Mouse (Mus musculus) hematopoietic stem cell, adult 5-6 weeks (primary cell): ENCODE results near the gene Greb1. TPM values are rescaled to one million over a fixed set of nuclear protein-coding genes. Genes with fewer than 3 reads are reported as not detected.

Source experiments
- ATAC-seq, 2 experiments: fragments of 125-278 bp in 1 of 2; replicated peaks in 1 of 2; 2 replicates each; pipeline ENCODE4 v1.8.0; 2016 to 2017; ENCODE audit warnings: inconsistent platforms in 2 of 2, mild to moderate bottlenecking in 2 of 2, moderate number of reproducible peaks in 2 of 2, low read depth in 1 of 2, moderate TSS enrichment in 1 of 2; ENCODE audit not compliant: low FRiP score in 2 of 2, poor library complexity in 2 of 2, severe bottlenecking in 2 of 2, insufficient read depth in 1 of 2, low TSS enrichment in 1 of 2
- total RNA-seq: library from RNA; stranded (forward); fragments of 172-1452, 232-1000 nt; gene quantifications from 2 replicates; pipeline ENCODE4 v1.2.3, GENCODE M21; 2017

Gene Greb1
- not detected in 2 replicates for total RNA-seq

DNA sequence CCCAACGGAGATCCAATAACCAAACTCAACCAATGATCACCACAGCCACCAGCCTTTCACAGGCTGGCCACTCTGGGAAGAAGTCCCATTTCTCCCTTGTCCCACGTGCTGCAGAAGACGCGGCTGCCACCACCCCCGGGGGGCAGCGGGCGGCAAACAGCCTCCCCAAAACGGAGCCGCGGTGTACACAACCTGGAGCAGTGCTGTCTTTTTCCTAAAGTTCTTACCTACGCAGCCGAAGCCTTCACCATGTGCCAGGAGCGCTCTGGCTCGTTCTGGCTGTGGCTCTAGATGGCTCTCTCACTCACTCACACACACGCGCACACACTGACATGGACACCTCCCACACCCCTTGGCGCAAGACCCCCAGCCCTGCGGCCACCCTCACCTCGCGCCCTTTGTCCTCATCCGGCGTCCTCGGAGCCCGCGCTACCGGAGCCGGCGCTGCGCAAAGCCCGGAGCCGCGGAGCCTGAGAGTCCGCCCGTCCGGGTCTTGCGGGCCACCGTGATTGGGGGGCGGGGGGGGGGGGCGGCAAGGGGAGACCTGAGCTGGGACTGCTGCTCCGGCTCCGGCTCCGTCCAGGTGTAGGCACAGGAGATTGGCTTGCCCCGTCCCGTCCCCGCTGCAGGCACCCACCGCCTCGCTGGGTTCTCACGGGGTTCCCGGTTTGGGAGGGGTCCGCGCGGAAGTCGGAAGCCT, at the start of gene Greb1:
Gene Greb1 (minus strand): TSS at position 628 of the 700 bp plus-strand sequence.
- peak; percentile 30 to 45; a peak in 1 of 4 replicates for ATAC-seq

DNA sequence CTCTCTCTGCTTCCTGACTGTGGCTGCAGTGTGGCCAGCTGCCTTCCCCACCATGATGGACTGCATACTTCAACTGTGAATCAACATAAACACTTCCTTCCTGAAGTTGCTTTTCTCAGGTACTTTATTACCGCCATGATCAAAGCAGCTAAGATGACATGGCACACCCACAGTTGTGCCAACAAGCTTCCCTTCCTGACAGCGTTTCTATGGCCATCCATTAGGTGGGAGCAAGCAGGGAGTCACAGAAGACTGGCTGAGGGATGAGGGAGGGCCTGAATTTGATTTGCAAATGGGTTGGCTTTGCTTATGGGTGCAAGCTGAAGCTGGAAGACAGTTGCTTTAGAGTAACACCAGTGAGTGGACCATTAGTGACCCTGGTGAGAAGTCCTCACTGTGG, 49.1 kb upstream of the Greb1 start:
- ATAC-seq: no peak

DNA sequence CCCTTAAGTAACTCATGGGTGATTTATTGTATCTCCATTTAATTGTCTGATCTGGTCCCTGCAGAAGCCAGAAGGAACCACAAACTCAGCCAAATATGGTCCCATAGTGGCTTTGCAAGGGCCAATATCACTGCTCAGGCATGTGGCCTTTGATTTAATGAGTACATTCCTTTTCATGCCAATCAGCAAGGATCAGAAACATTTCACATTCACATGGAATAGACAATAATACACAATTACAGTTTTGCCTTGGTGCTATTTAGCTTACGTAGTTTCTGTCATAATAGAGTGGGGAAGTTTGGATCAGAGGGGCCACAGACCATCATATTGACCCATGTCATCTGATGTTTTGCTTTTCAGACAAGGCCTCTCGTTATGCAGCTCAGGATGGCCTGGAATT, 47.8 kb upstream of the Greb1 start:
- ATAC-seq: no peak

DNA sequence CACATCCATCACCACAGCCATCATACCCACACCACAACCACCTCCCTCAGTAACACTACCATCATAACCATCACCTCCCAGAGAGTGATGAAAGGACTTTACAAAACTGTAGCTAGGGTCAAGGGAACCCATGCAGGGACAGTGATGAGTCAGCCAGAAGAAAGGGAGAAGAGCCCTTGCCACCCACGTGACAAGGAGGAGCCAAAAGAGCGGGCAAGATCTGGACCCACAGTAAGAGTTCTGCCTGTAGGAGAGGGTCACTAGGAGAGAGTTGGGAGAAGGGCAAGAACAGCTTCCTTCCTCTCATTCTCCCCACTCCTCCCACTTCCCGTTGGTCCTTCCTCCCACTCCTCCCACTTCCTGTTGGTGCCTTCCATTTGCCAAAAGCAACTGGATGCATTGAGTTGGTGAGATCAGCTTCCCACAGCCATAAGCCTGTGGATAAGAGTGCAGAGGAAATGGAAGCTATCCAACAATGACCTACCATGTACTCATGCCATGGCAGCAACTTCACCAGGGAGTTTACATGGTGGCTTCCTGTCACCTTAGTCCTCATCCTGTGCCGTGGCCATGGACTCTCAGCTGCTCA, 46.6 kb upstream of the Greb1 start:
- ATAC-seq: no peak

DNA sequence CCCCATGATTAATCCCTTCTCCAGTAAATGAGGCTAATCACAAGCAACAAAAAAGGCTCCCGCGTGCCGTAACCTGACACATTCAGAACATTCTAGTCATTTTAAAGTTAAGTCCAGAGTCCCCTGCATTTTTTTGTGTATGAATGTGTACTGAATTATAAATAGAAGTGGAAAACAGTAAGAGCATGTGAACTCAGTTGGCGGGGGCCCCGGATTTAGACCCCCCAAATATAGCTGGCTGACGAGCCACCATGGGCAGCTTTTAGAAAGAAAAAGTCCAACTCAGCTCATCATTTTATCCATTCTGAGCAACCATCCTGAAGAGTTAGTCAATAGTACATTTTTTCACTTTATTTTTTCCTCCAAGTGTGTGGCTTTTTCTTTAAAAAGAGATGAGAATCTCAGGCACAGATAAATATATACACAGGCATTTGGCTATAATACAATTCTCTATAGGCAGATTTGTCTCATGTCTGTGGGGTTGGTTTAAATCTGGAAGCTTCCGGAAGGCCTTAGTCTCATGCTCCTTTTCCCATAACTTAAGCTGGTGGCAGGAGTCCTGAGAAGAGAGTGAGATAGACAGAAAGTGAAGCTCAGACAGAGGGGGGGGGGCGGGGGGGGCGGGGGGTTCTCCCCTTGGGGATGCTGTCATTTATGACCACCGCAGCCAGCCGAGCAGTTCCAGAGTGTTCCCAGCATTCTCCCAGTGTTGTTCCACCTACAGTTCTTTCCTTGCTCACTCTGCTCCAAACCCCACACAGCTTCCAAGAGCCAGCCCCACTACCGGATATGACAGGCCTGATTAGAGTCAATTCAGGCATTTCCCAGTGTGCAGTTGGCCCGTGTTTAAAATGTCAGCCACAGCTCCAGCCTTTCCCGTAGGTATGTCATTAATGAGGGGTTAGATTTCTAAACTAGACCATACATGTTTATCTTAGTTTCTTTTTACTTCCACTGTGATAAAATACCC, 44.2 kb upstream of the Greb1 start:
- ATAC-seq: no peak

DNA sequence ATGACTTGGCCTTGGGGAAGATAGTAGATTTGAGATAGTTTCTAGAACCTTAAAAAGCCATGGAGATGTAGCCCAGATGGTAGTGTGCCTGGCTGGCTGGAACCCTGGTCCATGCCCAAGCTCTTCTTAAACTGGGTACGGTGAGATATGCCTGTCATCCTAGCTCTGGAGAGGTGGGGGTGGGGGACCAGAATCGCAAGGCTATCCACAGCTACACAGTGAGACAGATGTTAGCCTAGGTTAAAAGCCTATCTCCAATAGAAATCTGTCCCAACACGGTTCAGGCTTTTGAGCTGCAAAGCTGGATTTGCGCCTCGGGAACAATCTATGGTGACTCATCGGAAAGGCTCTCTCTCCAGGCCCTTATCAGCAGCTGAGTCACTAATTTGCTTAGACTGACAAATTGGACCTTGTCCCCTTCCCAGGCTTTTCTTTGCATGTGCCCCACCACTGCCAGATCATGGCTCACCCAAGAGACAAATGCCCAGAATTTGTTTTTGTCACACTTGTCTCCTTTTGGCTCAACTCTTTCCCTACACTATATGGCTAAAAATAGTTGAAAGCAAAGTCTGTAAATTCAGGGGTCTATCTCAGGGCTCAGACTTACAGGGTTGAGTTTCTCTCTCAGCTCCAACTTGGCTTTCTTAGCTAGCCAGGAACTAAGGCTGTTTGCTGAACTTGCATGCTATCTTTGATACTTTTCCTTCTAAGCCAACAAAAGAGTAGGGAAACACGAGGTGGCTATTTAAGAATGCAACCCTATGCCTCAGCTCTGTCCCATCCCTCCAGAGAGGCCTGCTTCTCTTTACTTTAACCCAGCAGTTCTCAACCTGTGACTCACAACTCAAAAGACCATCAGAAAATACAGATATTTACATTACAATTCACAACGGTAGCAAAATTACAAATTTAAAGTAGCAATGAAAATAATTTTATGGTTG, 40.4 kb upstream of the Greb1 start:
- ATAC-seq: no peak

DNA sequence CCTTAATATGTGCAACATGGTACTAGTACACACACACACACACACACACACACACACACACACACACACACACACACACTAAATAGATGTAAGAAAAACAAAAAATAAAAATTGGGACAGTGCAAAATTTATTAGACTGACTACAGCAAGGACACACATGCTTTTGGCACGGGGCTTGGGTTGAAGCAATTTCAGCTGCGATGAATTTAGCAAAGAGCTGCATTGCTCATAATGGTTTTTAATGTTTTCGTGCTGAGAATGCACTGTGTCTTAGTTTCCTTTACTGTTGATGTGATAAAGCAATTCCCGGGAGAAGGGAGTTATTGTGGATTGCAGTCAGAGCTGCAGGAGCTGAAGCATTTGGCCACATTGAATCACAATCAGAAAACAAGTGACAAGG, 37.1 kb upstream of the Greb1 start:
- no peak for ATAC-seq

DNA sequence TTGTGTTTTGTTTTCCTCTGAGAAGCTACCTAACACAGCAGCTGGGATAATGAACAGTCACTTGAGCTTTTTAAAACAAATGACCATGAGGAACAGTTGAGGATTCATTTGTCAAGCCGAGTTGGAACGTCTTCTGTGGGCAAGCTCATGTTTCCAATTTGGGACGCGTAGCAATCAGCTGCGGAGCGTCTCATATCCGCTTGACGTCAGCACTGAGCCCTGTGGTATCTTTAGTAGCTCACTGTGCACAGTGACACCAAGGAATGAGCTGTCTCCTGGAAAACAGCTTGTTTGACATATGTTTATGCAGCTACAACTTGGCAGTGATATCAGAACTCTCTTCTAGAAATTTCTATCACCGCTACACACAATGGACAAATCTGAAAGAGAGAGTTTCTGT, 35.5 kb upstream of the Greb1 start:
- ATAC-seq: peak in 1 of 2 experiments; percentile 21; a peak in 1 of 4 replicates

DNA sequence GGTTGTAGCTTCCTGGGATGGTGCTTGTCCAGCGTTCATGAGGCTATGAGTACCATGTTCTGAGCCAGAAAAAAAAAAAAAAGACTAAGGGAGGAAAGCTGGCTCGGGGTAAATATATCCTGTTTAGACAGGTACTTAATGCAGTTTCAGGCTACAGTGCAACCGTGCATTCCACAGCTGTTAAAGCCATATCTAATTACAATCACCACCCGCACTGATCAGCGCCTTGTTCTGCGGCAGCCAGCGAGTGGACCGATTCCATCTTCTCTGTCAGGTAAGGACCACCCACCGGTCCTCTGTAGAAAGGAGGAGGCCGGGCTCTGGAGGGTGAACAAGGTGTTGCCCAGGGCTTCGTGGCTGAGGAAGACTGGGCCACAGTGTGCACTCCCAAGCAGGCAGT, 34.0 kb upstream of the Greb1 start:
- ATAC-seq: no peak

DNA sequence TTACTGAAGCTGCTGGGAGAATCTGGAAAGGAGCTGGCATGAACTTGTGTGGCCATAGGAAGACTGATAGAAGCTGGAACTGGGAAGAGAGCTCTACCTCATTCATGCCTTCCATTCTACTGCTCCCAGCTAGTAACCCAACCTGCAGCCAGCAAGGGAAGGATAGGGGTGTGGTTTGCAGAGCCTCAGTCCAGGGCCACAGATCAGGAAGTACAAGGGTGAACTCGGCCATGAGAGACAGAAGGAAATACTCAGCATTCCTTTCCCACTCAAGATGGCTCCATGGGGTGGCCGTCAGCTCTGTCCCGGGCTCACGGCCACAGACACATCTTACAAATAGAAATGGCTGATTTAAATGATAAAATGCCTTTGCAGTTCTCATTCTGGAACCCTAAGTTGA, 30.4 kb upstream of the Greb1 start:
- 0 out of 4 replicates have a peak, but pooled peaks of 1 of the 2 experiments have one; percentile 43 for ATAC-seq

DNA sequence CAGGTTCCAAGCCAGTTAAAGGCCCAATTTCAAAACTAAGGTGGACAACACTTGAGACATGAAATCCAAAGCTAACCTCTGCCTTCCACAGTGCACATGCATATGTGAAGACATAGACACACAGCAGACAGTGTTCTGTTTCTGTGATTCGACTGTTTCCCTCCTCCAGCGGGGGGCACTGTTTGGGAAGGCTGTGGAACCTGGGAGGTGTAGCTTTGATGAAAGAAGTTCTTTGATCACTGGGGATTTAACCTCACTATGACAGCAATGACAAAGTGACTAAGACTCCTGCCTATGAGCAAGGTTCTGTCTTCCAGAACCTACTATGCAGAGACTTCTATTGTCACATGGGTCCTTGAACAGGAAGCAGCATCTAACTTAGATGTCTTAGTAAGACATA, 29.1 kb upstream of the Greb1 start:
- ATAC-seq: no peak

DNA sequence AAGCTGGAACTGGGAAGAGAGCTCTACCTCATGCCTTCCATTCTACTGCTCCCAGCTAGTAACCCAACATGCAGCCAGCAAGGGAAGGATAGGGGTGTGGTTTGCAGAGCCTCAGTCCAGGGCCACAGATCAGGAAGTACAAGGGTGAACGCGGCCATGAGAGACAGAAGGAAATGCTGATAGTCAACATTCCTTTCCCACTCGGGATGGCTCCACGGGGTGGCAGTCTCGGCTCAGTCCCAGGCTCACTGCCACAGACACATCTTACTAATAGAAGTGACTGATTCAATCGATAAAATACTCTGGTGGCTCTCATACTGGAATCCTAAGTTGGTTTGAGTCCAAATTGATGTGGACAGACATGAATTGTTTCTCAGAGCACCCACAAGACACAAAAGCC, 27.8 kb upstream of the Greb1 start:
- peak; percentile 76 to 87 for ATAC-seq

DNA sequence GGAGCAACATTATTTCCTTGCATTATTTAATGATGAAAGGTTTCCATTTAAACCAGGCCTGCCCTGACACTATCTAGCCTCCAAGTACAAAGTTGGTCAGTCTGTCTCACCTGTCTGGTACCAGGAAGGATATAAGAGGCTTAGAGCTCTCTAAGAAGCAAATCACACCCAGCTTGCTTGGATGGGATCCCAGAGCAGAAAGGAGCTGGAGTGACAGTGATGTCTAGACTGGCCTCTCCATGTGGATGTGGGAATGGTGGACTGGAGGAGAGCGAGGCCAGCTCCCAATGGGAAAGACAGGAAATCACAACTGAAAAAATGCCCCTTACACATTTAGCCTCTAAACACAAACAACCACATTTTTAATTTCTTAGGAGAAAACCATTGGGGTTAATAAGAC, 23.0 kb upstream of the Greb1 start:
- ATAC-seq: no peak

DNA sequence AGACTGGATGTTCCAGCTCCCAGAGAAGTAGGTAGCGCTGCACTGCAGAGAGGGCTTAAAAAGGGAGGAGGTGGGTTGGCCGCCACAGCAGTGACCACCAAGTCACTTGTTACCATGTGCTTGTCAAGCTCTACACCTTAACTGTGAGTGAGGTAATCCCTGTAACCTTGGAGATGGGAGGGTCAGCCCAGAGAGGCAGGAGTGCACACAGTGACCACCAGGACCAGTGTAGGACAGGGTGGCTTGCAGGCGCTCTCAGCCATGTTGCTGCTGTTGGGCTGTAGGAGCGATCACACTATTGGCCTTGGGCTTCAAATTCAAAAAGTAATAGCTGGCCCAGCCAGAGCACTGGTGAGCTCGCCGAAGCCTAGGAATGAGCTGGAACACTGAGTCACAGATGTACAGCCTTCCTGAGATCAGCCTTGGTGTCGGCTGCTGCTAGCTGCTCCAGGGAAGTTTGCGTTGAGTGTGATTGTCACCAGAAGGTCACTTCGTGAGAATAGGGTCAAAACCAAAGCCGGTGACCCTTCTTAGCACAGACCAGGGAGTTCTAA, 21.6 kb upstream of the Greb1 start:
- no peak for ATAC-seq

DNA sequence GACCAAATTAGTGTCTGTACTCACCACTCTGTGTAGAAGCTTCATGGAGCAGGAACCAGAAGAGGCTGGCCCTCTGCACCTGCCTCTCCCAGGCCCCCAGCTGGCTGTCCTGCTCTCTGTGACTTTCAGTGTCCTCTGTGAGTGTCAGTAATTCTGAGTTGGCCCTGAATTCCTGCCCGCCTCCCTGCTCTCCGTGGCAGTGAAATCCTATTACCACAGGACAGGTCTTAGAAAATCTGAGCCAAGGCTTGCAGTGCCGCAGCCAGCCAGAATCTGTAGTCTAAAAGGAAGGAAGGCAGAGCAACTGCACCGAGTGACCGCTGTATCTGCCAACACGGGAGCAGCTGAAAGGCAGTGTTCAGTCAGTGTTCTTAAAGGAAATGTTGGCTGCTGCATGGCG, 20.1 kb upstream of the Greb1 start:
- no peak for ATAC-seq

DNA sequence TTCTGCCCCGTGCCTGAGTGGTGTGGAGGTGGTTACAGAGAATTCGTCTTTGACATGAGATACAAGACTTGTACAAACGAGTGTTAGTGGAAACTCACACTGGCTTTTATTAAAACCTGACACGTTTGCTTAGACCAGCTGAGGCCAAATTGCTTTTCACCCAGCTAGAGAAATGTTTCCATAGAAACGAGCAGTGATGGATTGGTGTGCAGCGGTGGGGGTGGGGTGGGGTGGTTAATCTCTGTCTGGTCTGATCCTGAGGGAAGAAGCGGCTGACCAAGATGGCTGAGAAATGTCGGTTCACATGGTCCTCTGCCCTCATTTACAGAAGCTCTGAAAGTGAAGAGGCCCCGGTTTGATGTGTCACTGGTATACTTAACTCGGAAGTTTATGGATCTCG, 17.8 kb upstream of the Greb1 start:
- ATAC-seq: no peak

DNA sequence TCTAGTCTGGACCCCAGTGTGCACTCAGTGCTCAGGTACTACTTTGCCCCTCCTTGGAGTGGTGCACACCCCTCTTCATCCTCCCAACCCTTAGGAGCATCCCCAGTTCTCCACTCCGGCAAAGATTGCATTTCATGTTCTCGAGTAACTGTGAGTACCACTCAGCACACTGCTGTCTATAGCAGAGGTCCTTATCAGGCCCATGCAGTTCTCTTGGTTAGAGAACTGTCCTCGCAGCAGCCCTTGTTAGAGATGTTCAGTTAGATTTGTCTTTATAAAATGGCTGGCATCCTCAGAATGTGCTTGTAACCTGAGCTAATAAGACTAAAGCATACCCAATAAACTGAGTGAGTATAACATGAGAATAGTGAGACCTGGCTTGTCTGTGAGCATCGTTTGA, 16.5 kb upstream of the Greb1 start:
- no peak for ATAC-seq
